Mouse (Mus musculus): ENCODE measurements at regions not wholly inside any gene's neighbourhood (a gene's known extent, or its start where the extent isn't known, plus 50 kb on each side); places are given as distances from the start of the nearest gene placed in this dataset.

- DNase-seq (ENCODE audit: low spot score), result no peak
Measured at GRCm38 (mm10) chr17:79798361-79798760, 83.5 kb upstream of the Cyp1b1 start.

GRCm38 (mm10) chr17:79790166-79790565 is 75.3 kb upstream of the Cyp1b1 start:
- DNase-seq (ENCODE audit: low spot score), result peak; percentile 32

- no peak for DNase-seq (ENCODE audit: low spot score)
Measured at GRCm38 (mm10) chr17:79787201-79787600, 72.3 kb upstream of the Cyp1b1 start.

GRCm38 (mm10) chr17:79786691-79787090 is 71.8 kb upstream of the Cyp1b1 start:
- no peak for DNase-seq (ENCODE audit: low spot score)

GRCm38 (mm10) chr17:79786270-79786669 is 71.4 kb upstream of the Cyp1b1 start:
- no peak for DNase-seq (ENCODE audit: low spot score)

GRCm38 (mm10) chr17:79784256-79784870 is 69.5 kb upstream of the Cyp1b1 start:
- no peak for DNase-seq (ENCODE audit: low spot score)

GRCm38 (mm10) chr17:79781733-79782663 is 67.1 kb upstream of the Cyp1b1 start:
- DNase-seq (ENCODE audit: low spot score), result no peak

GRCm38 (mm10) chr17:79781262-79781661 is 66.4 kb upstream of the Cyp1b1 start:
- no peak for DNase-seq (ENCODE audit: low spot score)

GRCm38 (mm10) chr17:79777874-79778395 is 63.1 kb upstream of the Cyp1b1 start:
- DNase-seq (ENCODE audit: low spot score), result no peak

- no peak for DNase-seq (ENCODE audit: low spot score)
Measured at GRCm38 (mm10) chr17:79776177-79776576, 61.3 kb upstream of the Cyp1b1 start.

GRCm38 (mm10) chr17:79775216-79775615 is 60.4 kb upstream of the Cyp1b1 start:
- no peak for DNase-seq (ENCODE audit: low spot score)

- no peak for DNase-seq (ENCODE audit: low spot score)
Measured at GRCm38 (mm10) chr17:79774291-79774690, 59.4 kb upstream of the Cyp1b1 start.

GRCm38 (mm10) chr17:79772219-79772618 is 57.4 kb upstream of the Cyp1b1 start:
- no peak for DNase-seq (ENCODE audit: low spot score)

GRCm38 (mm10) chr17:79771727-79772126 is 56.9 kb upstream of the Cyp1b1 start:
- no peak for DNase-seq (ENCODE audit: low spot score)

- DNase-seq (ENCODE audit: low spot score), result no peak
Measured at GRCm38 (mm10) chr17:79770911-79771310, 56.0 kb upstream of the Cyp1b1 start.

- no peak for DNase-seq (ENCODE audit: low spot score)
Measured at GRCm38 (mm10) chr17:79769824-79770223, 55.0 kb upstream of the Cyp1b1 start.

- no peak for DNase-seq (ENCODE audit: low spot score)
Measured at GRCm38 (mm10) chr17:79768080-79768479, 53.2 kb upstream of the Cyp1b1 start.

- DNase-seq (ENCODE audit: low spot score), result no peak
Measured at GRCm38 (mm10) chr17:79765061-79765794, 50.4 kb upstream of the Cyp1b1 start.
